Mouse (Mus musculus) heart, postnatal 36 days (tissue): ENCODE measurements around the gene Foxo3. TPM values are rescaled to one million over a fixed set of nuclear protein-coding genes. Genes with fewer than 3 reads are reported as not detected.

Experiments
- DNase-seq, 2 experiments: peaks; one replicate each; pipeline ENCODE4 v3.0.0; 2021 to 2022
- intact Hi-C: fragments of 180-260 bp; cut with DNase I; formaldehyde crosslinking; loops from one replicate; pipeline ENCODE4 v1.15.1; 2025
- total RNA-seq, 2 experiments: library from RNA; stranded (reverse); gene quantifications; 2 replicates each; pipeline ENCODE4 v1.2.3; 2021

The Foxo3 gene
- total RNA-seq, 2 experiments from 2014 or later, result 86.1 to 111 TPM

DNA sequence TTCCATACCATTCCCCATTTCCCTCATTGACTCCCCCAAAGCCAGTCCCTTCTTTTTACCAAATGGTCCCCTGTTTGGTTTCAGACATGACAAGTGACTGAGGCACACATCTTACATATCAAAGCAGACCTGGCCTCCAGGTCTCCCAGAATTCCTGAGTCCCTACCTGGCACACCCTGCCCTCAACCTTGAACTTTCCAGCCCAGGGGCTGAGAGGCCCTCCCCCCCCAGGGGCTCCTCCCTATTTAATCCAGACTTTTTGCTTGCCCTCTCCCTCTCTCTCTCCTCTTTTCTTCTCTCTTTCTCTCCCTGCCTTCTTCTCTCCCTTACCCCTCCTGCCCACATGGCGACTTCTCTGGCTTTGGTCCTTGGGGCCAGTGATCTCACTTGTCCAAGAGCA is 133.8 kb downstream of the Foxo3 start:
- intact Hi-C loops, result no loop called here
- DNase-seq, result no peak

DNA sequence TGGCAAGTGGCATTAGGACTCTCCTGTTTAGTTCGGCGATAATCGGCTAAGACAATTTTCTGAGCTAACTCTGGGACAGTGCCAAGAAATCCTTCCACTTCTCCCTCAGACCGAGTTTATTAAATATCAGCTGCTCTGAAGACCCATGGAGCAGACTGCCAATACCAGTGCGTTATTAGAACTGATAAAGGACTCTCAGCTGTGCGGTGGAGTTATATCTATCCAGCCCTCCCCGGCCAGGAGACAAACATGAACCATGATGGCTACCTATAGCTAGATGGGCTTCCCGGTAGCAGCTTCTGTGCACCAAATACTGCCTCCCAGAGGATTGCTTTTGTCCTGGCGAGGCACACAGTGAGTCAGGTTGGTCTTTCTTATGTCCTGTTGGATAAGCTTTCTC is 134.5 kb downstream of the Foxo3 start:
- DNase-seq, result no peak
- intact Hi-C loops, result no loop called here

DNA sequence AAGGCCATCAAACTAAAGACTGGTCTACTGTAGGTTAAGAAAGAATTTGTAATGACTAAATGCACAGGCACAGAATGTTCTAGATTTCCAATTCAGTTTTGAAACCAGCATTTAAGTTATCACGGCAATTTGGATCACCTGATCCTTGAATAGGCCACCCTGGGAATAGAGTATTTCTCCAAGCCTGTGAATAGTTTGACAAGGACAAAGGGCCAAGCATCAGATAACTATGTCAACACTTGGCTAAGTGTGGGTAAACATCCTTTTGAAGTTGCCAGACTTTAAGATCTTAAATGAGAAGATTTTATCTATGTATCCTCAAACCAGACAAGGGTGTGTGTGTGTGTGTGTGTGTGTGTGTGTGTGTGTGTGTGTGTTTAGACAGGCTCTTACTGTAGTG is 136.8 kb downstream of the Foxo3 start:
- intact Hi-C loops, result no loop called here
- DNase-seq, result no peak

GRCm38 (mm10) chr10:42134759-42135702 is 141.5 kb downstream of the Foxo3 start:
- intact Hi-C loops, result no loop called here
- no peak for DNase-seq

Other genes with a start within 250 kb of the Foxo3 start
- gene Afg1l, start 201.8 kb upstream of the Foxo3 start, total RNA-seq, result 10 to 100 TPM; 30.9 to 37.7 TPM
- gene Snx3, start 225.3 kb upstream of the Foxo3 start, total RNA-seq, result 100 to 1,000 TPM; 170 to 173 TPM